Mouse (Mus musculus) brain, embryonic 14.5 days (tissue): Measurements from ENCODE around the gene Ccdc181.

Source experiments
- CTCF ChIP-seq: fragments of 200-500 bp; IDR thresholded peaks from 2 replicates; pipeline ENCODE4 v1.5.1; 2012; ENCODE audit warnings: inconsistent platforms, mild to moderate bottlenecking, moderate library complexity, borderline replicate concordance; ENCODE audit not compliant: insufficient read depth, insufficient read length; ENCODE audit errors: extremely low read depth
- POLR2A ChIP-seq: fragments of 200-500 bp; IDR thresholded peaks from 2 replicates; pipeline ENCODE4 v1.6.1; 2012; ENCODE audit warnings: mild to moderate bottlenecking, inconsistent platforms, borderline replicate concordance; ENCODE audit not compliant: poor library complexity, insufficient read depth, insufficient read length, severe bottlenecking; ENCODE audit errors: extremely low read depth

DNA sequence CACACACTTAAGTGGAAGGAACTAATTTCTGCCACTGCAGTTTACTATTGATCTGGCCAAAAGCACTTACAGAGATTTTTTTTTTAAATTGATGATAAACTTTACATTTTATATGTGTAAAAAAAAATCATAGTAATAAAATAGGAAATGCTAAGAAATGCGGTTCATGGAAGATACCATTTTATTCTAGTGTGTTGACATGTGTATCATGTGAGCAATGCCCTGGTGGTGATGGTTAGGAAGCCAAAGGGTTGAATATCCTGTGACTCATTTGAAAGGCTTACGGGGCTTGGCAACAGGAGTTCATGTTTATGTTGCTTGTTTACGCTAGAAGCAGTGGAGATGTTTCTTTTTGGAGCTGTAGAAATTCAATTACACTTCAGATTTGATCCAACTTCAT lies 1.2 kb downstream of the Ccdc181 start:
- TF ChIP-seq CTCF (no peak), POLR2A (no peak)
